Mouse (Mus musculus): ENCODE measurements around the gene Zfp704. TPM values are rescaled to one million over a fixed set of nuclear protein-coding genes. Genes with fewer than 3 reads are reported as not detected.

Zfp704 gene
- total RNA-seq, 2 experiments from 2014 or later, result 45.5 to 50.8 TPM

GRCm38 (mm10) chr3:9568565-9569228 is 41.2 kb downstream of the Zfp704 start:
- intact Hi-C loops (cut with DNase I), result no loop called here

GRCm38 (mm10) chr3:9567948-9568347 is 41.9 kb downstream of the Zfp704 start:
- intact Hi-C loops (cut with DNase I), result no loop called here
- no peak for DNase-seq (ENCODE audit: extremely low spot score in 1 of 2, low spot score in 2 of 2)

More at GRCm38 (mm10) chr3:9568565-9569228, 41.2 kb downstream of the Zfp704 start:
- DNase-seq (ENCODE audit: extremely low spot score in 1 of 2, low spot score in 2 of 2), result no peak

GRCm38 (mm10) chr3:9566831-9567230 is 43.1 kb downstream of the Zfp704 start:
- intact Hi-C loops (cut with DNase I), result no loop called here
- no peak for DNase-seq (ENCODE audit: extremely low spot score in 1 of 2, low spot score in 2 of 2)

GRCm38 (mm10) chr3:9563562-9563961 is 46.3 kb downstream of the Zfp704 start:
- intact Hi-C loops (cut with DNase I), result no loop called here
- DNase-seq (ENCODE audit: extremely low spot score in 1 of 2, low spot score in 2 of 2), result no peak

GRCm38 (mm10) chr3:9562649-9563328 is 47.1 kb downstream of the Zfp704 start:
- intact Hi-C loops (cut with DNase I), result no loop called here
- DNase-seq (ENCODE audit: extremely low spot score in 1 of 2, low spot score in 2 of 2), result no peak

- intact Hi-C loops (cut with DNase I), result no loop called here
- no peak for DNase-seq (ENCODE audit: extremely low spot score in 1 of 2, low spot score in 2 of 2)
These were observed 51.9 kb downstream of the Zfp704 start for GRCm38 (mm10) chr3:9557778-9558560.

GRCm38 (mm10) chr3:9556137-9556536 is 53.7 kb downstream of the Zfp704 start:
- intact Hi-C loops (cut with DNase I), result no loop called here
- no peak for DNase-seq (ENCODE audit: extremely low spot score in 1 of 2, low spot score in 2 of 2)

- intact Hi-C loops (cut with DNase I), result no loop called here
- no peak for DNase-seq (ENCODE audit: extremely low spot score in 1 of 2, low spot score in 2 of 2)
These were observed 55.0 kb downstream of the Zfp704 start for GRCm38 (mm10) chr3:9554916-9555315.

GRCm38 (mm10) chr3:9552332-9552731 is 57.6 kb downstream of the Zfp704 start:
- no peak for DNase-seq (ENCODE audit: extremely low spot score in 1 of 2, low spot score in 2 of 2)
- intact Hi-C loops (cut with DNase I), result no loop called here

- DNase-seq (ENCODE audit: extremely low spot score in 1 of 2, low spot score in 2 of 2), result no peak
- intact Hi-C loops (cut with DNase I), result no loop called here
These were observed 59.0 kb downstream of the Zfp704 start for GRCm38 (mm10) chr3:9550930-9551329.

- no peak for DNase-seq (ENCODE audit: extremely low spot score in 1 of 2, low spot score in 2 of 2)
- intact Hi-C loops (cut with DNase I), result no loop called here
These were observed 60.1 kb downstream of the Zfp704 start for GRCm38 (mm10) chr3:9549815-9550214.

- intact Hi-C loops (cut with DNase I), result no loop called here
- no peak for DNase-seq (ENCODE audit: extremely low spot score in 1 of 2, low spot score in 2 of 2)
These were observed 61.7 kb downstream of the Zfp704 start for GRCm38 (mm10) chr3:9548188-9548587.

GRCm38 (mm10) chr3:9546882-9547620 is 62.8 kb downstream of the Zfp704 start:
- intact Hi-C loops (cut with DNase I), result no loop called here
- DNase-seq (ENCODE audit: extremely low spot score in 1 of 2, low spot score in 2 of 2), result peak in 1 of 2 experiments; percentile 14

GRCm38 (mm10) chr3:9544421-9544820 is 65.5 kb downstream of the Zfp704 start:
- intact Hi-C loops (cut with DNase I), result no loop called here
- DNase-seq (ENCODE audit: extremely low spot score in 1 of 2, low spot score in 2 of 2), result no peak

GRCm38 (mm10) chr3:9543916-9544315 is 66.0 kb downstream of the Zfp704 start:
- intact Hi-C loops (cut with DNase I), result no loop called here
- no peak for DNase-seq (ENCODE audit: extremely low spot score in 1 of 2, low spot score in 2 of 2)

GRCm38 (mm10) chr3:9543463-9543862 is 66.4 kb downstream of the Zfp704 start:
- no peak for DNase-seq (ENCODE audit: extremely low spot score in 1 of 2, low spot score in 2 of 2)
- intact Hi-C loops (cut with DNase I), result no loop called here

GRCm38 (mm10) chr3:9541561-9541960 is 68.3 kb downstream of the Zfp704 start:
- intact Hi-C loops (cut with DNase I), result no loop called here
- no peak for DNase-seq (ENCODE audit: extremely low spot score in 1 of 2, low spot score in 2 of 2)

GRCm38 (mm10) chr3:9538510-9538909 is 71.4 kb downstream of the Zfp704 start:
- no peak for DNase-seq (ENCODE audit: extremely low spot score in 1 of 2, low spot score in 2 of 2)
- intact Hi-C loops (cut with DNase I), result no loop called here

GRCm38 (mm10) chr3:9537889-9538288 is 72.0 kb downstream of the Zfp704 start:
- intact Hi-C loops (cut with DNase I), result no loop called here
- no peak for DNase-seq (ENCODE audit: extremely low spot score in 1 of 2, low spot score in 2 of 2)

Data from left cerebral cortex, postnatal 10 days (tissue).